Mouse (Mus musculus) heart, adult 9 months (tissue): ENCODE data around the gene Car11.

Experiments used
- DNase-seq, 2 experiments: peaks; one replicate each; pipeline ENCODE4 v3.0.0; 2022; ENCODE audit warnings: low spot score in 2 of 2

The Car11 gene

DNA sequence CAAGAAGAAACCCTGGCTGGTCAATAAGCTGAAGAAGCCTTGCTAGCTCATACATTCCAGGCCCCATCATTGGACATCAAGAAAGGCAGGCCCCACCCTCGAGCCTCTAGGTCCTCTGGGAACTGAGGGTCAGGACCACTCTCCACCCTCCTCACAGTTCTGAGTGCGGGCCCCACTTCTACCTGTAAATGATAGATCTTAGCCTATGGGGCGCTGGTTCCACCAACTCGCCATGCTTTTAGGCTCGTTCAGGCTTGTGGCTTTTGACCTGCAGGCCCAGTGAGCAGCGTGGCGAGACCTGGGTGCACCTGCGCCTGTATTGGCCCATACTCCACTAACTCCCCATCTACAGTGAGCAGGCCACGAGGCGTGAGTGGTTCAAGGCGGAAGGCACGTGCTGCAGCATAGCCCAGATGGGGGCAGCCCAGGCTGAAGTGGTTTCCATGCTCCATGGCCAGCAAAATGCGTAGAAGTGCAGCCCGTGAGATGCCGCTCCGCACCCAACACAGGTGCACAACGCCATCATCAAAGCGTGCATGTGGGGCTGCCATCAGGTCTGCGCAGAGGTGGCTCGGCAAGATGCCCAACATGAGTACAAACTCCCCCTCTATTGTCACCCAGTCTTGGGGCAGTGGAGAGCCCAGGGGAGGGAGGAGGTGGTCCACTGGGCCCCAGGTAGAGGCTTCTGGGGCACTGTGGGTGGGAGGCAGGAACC is 11.0 kb downstream of the Car11 start:
- DNase-seq, result peak; percentile 44 to 57

DNA sequence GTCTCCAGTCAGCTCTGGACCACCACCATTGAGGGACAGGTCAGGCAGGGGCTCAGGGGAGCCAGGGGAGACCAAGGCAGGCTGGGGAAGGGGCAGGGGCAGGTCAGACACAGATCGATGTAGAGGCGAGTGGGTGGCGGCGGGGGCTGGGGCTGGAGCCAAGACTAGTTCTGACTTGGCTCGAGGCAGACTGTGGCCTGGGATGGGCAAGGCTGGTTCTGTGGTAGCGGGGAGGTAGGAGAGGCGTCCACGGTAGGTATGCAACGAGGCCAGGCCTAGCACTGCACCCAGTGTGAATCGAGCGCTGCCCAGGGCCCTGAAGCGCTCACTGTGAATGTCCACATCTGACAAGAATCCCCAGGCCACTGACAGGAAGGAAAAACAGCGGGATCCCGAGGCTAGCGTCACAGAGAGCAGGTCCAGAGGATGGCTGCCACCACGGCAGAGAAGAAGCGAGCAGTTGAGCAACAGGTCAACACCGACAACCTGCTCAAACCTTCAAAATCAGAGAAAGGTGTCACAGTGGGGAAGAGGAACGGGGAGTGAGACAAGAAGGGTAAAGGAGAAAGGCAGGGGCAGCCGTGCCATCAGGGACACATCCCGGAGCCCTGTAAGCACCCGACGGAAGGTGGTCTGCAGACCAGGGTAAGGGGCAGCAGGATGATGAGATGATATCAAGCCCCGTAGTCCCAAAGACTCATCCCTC is 11.8 kb downstream of the Car11 start:
- DNase-seq, result peak; percentile 29 to 61

DNA sequence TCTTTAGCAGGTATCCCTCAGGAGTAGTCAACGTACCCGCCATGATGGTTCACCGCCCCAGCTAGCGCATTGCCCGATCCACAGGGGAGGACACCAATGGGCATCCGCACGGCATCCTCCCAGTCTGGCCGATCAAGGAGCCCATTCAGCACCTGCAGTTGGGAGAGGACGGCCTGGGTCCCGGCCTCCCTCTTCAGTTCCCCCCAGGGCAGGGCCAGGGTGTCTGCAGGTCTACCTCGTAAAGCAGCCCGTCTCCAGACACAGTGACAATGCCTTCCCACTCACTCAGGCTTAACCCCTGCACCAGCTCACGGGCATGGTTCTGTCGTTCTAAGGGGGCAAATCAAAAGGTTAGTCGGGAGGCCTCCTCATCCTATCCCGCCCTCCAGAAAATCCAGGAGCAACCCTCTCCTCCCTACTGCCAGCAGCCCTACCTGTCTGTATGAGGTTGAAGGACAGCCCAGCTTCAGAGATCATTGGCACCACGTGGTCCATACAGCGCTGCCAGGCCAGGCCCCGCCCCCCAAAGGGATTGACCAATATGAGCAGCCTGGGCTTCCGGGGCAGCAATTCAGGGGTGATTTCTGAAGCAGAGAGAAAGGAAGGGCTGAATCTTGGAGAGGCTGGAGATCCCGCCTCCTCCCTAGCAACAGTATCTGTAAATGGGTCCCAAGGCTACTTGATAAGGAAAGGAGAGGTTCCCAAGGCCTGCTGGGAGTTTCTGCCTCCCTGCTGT is 12.5 kb downstream of the Car11 start:
- peak; percentile 74 to 80 for DNase-seq

DNA sequence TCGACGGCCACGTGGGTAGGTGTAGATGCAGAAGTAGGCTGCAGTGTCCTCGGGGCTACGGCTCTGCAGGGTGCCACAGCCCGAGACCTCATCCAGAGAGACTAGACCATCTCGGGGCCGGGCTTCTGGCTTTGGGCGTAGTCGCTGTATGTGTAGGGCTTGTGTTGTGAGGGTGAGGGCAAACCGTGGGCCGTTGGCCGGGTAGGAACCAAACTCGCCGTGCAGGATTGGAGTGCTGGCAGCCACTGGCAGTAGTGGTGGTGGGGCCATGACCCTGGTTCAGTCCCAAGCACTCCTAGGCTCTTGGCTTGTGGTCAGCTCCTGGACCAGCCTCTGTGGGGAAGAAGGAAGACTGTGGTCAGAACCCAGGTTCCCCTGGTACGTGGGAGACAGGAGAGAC is 13.8 kb downstream of the Car11 start:
- DNase-seq, result peak in 1 of 2 experiments; percentile 19

DNA sequence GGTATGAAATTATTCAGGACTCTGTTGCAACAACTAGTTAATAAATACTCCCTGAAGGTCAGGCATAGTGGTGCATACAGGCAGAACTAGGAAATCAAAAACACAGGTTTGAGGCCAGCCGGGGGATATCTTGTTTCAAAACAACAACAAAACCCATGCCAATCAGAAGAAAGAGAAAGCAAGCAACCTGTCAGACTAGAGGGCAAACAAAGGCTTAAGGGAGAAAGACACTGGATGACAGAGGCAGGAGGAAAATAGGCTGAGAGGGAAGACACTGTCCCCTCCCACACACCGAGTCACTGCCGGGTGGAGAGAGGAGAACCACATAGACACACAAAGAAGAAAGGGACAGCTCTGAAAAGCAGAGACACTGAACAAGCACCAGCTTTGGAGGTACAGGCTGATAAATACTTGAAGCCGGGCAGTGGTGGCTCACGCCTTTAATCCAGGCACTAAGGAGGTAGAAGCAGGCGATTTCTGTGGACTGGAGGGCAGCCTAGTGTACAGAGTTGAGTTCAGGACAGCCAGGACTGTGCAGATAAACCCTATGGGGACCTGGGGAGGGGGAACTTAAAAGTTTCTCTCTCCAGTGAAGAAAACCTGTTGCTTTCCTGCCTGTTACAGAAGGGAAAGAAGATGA is 14.4 kb downstream of the Car11 start:
- peak in 1 of 2 experiments; percentile 13 for DNase-seq

DNA sequence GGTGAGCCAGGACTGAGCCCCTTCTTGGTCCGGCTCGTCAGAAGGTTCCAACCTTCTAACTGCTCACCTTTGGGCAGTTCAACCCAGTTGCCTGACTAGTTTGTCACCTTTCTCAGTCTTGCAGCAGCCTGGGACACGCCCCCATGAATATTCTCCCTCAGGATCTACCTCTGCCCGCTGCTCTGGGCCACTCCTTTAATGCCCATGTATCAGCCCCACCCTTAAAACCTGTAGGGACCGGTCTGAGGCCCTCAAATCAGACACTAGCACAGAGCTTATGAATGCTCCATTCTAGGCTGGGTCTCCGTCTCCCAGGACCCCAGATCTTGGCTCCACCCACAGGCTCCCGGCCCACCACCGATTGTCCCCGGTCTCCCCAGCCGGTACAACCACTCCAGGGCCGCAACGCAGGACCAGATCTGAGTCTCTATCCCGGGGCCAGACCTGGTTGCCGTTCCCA is 15.0 kb downstream of the Car11 start:
- no peak for DNase-seq

DNA sequence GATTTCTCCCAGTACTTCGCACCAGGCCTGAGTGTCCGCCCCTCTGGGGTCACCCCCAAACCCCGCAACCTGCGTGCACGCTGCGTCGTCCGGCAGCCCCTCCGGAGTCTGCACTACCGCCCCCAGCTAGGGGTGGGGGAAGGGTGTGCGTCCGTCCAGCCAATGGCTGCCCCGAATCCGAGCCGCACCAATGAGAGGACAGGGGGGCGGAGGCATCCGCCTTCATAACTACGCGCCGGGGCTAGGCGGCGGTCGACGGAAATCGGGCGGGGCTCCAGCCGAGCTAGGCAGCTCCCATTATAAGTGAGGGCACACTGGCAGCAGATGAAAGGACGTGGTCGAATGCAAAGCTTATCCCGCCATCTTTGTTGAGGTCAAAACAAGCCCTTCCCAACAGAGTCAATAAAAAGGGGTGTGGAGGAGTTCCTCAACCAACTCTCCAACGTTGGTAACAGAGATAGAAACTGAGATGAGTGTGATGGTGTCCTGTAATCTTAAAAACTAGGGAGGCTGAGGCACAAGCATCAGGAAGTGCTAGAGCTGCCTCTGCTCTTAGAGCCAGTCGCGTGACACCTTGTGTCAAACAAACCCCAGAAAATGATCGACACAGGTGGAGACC is 15.6 kb downstream of the Car11 start, which contains the start of gene Rpl18:
TSS of gene Rpl18 (plus strand) at position 368 of the 619 bp plus-strand sequence.
- peak; percentile 98 for DNase-seq

DNA sequence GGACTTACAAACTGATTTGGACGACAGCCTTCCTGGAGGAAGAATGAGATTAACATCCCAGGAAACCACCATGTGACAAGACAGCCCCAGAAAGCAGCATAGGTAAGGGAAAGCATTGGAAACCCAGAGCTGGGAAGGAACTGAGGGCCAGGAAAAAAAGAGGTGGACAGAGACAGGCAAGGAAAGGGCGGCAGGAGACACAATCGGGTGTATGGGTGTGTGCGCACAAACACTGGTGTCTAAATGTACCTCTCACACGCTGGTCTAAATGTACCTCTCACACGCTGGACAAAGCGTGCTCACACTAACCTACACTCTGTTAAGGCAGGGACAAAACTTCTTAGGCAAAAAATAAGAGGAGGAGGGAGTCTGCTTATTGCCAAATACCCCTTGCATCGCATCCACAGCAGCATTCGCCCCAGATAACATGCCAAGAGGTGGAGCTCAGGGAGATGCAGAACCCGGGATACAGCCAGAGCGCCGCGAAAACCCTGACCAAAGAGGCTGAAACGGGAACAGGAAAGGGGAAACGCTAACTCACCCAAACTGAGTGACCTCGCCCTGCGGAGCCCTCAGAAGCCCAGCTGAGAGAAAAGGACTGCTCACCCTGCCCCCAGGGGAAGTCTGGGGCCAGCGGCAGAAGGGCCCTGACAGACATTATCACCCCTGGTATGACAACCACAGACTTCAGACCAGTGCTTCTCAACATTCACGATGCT is 16.3 kb downstream of the Car11 start:
- peak; percentile 39 to 55 for DNase-seq

DNA sequence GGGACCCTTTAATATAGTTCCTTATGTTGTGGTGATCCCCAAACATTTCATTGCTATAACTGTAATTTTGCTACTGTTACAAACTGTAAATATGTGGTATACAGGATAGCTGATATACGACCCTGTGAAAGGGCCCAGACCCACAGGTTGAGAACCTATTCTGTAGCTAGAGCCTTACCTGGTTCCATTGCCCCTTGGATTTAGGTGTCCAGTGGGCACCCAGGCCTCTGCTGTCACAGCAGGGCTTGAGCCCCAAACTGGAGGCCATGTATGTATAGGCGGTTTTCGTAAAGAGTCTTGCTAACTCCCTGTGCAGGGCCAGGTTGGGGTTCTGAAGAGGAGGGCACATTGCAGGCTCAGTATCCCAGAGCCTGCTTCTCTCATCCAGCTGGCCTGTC is 16.8 kb downstream of the Car11 start:
- peak in 1 of 2 experiments; percentile 25 for DNase-seq

DNA sequence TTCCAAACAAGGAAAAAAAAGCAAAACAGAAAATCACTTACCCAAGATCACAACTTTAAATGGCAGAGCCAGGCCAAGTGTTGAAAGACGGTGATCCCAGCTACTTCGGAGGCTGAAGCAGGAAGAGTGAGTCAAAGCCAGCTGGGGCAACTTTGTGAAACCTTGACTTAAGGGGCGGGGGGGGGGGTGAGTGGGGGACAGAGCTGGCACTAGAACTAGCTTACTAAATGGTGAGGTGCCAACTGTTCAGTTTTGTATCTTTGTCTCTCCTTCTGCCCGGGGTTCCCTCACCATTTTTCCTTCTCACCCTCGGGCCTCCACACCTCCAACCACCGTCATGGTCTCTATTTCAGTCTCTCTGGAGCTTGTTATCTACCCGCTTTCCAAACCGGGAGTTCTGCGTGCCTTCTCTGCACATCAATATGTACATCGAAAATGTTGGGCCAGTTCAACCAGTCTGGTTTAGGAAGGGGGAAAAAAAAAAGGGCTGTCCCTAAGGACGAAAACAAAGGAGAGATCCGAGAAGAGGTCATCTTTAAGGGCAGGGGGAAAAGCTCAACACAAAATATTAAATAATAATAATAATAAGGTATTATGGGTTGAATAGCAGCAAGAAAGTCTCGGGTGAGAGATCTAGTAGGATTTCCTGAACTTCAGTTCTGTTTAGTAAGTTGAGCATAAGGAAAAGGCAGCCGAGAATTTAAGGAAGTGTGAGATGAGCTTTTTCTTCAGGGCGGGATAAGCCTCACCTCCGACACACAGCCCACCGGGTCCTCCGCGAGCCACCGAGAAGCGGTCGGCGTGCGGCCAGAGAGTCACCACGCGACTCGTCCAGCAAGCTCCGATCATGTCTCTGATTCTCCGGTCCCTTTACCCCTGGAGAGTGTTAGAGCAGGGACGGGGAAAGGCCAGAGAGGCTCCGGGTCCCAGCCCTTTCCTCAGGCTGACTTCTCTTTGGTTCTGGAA is 17.6 kb downstream of the Car11 start:
- no peak for DNase-seq

DNA sequence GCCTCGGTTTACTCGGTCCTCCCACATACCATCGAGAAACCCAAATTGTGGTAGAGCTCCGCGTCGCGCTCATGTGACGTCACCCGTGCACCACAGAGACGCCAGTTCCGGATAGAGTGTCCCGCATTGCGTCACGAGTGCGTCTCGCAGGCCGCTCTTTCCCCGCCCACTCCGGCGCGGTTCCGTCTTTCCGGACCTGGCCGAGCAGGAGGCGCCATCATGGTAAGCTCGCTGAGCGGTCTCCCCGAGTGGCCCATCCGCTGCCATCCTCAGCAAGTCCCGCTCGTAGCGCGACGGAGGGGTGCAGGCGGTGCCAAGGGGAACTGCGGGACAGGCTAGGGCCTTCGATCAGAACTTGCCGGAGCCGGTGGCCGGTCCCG is 18.3 kb downstream of the Car11 start, which contains the start of gene Sphk2:
TSS of gene Sphk2 (minus strand) at position 85 of the 380 bp plus-strand sequence.
- peak; percentile 95 to 98 for DNase-seq

DNA sequence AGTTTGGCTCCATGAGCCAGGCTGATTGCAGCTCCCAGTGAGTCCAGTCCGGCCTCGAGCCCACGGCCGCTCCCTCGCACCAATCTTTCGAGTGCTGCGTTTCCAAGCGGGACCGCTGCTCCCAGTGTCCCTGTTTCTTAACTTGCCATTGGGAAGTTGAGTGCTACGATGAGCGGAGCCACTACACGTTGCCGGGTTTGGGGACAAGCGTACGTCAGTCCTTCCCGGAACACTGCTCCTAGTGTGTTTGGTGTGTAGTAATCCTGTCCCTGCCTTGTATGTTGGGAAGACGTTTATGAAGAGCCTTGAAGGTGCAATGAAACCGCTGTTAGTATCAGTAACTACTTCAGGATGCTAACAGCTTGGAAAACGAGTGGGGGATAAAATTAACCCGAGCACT is 18.7 kb downstream of the Car11 start:
- no peak for DNase-seq

DNA sequence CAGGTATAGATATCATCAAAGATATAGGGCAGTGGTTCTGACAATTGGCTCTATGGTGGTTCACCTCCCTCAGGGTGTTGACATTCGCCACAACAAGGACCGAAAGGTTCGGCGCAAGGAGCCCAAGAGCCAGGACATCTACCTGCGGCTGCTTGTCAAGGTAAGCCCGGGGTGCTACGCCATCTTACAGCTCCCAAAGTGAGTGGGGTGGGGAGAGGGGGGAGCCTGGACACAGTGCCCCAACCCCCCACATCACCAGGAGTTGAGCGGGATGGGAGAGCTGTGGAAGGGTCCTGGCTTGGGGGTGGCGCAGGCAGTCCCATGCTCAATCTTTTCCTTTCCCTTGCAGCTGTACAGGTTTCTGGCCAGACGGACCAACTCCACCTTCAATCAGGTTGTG is 19.5 kb downstream of the Car11 start:
- no peak for DNase-seq

DNA sequence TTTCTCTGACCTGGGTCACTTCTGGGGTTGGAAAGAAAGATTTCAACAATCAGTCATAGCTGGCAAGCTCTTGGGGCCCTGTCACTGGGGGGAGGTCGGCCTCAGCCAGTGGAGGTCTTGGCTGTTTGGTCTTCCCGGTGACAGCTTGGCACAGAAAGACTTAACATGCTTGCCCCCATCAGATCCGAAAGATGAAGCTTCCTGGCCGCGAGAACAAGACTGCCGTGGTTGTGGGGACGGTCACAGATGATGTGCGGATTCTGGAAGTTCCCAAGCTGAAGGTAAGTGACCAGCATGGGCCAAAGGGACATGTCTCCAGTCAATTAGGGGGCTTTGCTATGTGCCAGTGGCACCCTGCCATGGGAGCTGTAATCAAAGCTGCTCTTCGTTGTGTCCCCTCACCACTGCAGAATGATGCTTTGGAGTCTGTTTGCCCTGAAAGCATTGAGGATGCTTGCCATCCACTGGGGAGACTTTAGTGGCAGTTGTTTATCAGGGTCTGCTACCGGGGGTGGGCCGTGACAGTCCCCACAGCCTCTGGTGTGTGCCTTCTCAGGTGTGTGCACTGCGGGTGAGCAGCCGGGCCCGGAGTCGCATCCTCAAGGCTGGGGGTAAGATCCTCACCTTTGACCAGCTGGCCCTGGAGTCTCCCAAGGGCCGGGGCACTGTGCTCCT is 20.2 kb downstream of the Car11 start:
- no peak for DNase-seq

DNA sequence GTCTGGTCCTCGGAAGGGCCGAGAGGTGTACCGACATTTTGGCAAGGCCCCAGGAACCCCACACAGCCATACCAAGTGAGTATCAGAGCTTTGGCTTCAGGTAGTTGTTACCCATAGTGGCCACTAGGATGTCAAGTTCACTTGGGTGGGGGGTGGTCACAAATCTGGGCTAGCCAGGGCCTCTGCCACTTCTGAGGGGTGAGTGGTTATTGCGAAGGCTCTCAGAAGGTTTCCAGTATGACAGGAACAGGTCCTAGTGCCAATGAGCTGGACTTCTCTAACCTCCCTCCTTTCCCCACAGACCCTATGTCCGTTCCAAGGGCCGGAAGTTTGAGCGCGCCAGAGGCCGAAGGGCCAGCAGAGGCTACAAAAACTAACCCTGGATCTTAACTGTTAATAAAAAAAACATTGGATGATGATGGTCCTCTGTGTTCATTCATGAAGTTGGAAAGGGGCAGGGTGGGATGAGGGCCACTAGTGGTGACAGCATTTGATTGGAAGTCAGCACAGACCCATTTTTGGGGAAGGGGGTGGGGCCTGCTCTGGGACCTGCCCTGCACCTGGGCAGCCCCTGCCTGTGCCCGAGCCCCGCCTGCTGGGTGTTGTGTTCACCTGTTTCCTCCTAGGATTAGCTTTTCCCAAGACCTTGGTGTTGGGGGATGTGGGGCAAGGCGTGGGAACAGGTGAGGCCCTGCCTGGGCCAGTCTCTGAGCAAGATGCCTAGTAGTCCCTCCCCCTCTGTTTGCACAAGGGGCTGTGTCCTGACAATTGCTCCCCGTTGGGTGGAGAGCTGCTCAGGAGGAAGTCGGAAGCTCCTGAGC is 21.0 kb downstream of the Car11 start, which contains the start of gene Fam83e:
TSS of gene Fam83e (plus strand) at position 800 of the 821 bp plus-strand sequence.
- no peak for DNase-seq

DNA sequence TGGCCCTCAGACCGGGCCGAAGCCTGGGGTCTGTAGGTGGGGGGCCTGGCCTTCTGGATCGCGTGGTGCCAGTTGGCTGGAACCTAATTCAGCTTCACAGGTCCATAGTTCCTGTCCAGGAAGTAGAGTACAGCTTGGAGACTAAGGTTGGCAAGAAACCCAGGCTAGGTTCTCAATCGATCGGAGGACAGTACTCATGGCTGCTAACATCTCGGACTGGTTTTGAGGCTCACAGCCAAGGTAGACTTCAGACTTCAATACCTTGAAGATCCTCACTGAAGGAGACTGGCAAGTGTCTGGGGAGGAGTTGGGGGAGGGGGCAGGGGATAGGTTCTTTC is 21.6 kb downstream of the Car11 start:
- no peak for DNase-seq

DNA sequence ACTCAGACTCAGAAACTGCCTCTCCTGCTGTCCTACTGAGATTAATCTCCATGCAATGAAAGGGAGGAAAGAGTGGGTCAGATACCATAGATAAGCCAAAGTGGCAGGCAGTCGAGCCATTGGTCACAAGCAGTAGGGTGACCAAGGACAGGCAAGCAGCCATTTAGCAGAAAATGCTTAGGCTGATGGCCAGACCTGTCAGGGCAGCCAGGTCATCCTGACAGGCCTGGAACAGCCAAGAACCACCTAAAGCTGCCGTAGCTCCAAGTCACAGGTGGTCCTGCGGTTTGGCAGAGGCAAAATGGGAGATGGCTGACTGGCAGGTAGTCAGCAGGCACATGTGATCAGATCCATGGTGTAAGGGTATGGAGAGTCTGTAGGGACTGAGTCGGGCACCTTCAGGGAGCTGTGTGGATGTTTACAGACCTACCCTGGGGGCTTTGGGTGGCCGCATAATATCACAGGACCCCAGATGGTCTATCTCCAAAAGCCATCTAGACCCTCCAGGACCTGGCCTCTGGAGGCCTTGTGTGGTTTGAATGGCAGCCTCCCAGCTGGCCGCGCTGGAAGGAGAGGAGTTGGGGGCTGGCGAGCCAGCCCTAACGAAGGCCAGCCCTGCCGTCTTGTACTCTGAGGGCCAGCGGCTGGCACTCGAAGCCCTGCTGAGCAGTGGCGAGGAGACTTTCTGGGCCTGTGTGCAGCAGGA is 22.2 kb downstream of the Car11 start:
- DNase-seq, result peak in 1 of 2 experiments; percentile 16

DNA sequence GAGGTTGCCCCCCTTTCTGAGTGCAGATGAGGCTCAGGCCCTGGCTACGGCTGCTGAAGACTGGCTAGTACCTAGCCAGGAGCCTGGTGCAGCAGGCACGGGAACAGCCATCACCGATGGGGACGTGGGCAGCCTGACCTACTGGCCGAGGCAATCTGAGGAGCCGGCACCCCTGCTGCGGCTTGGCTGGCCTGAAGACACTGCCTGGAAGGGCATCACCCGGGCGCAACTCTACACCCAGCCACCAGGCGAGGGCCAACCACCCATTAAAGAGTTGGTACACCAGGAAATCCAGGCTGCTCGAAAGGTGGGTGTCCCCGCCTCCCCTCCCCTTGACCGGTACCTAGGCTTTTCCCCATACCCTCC is 22.7 kb downstream of the Car11 start:
- no peak for DNase-seq
